Mouse (Mus musculus) small intestine, adult 2 months (tissue): ENCODE results near the gene Itih5.

ENCODE experiments used
- CTCF ChIP-seq: fragments of 200-500 bp; IDR thresholded peaks from 2 replicates; pipeline ENCODE4 v1.5.1; 2012; ENCODE audit warnings: low read depth, mild to moderate bottlenecking, control low read depth, inconsistent platforms, low read length, moderate library complexity, mixed read lengths; ENCODE audit not compliant: insufficient replicate concordance, insufficient read length; ENCODE audit errors: extremely low read depth
- POLR2A ChIP-seq: fragments of 200-500 bp; IDR thresholded peaks from 2 replicates; pipeline ENCODE4 v1.6.1; 2012; ENCODE audit warnings: low read depth, mild to moderate bottlenecking, control low read depth, inconsistent platforms, low read length, moderate library complexity

GRCm38 (mm10) chr2:10216566-10217247, 63.3 kb downstream of the Itih5 start:
- TF ChIP-seq CTCF (no peak), POLR2A (no peak)
